Mouse (Mus musculus): Measurements from ENCODE around the gene E2f3. TPM values are rescaled to one million over a fixed set of nuclear protein-coding genes. Genes with fewer than 3 reads are reported as not detected.

E2f3 gene
- polyA plus RNA-seq (2012; rRNA removed): 14.2 and 15.6 TPM in 2 replicates

DNA sequence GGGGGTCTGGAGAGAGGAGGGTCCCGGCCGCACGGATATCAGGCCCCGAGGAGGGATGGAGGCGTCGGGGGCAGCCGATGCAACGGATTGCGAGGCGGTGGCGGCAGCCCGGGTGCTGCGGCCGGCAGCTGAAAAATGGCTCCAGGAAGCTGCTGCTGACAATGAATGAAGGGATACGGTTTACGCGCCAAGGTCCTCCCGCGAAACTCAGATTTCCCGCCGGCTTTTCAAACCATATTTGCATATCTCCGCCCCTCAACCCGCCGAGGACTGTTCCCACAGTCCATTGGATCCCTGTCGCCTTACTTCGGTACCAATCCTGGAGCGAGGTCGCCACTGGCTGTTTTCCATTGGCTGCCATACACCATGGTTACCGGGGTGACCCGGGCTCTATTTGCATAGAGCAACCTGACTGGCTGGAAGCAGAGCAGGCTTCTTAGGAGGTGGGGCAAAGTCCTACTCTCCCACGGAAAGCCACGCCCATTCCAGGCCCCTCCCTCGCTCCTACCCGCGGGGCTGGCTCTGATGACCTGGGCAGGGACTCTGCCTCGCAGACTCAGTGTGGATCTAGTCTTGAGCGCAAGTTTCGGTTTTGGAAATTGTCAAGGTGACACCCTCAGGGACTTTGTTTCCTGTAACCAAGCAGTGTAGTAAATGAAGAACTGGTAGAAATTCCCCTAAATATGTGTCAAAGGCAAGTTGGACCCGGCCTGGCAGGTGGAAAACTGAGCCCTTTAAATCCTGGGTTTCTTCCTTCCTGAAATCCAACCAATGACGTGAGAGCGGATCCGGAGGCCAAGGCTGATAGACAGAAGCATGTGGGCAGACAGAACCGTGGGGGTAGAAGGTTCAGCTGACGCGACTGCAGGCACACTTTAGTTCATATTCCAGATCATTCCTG lies at the start of gene E2f3:
Gene E2f3, minus strand, starts transcription at position 209 of the 901 bp plus-strand sequence.
- no peaks in the 10 kb centered on the region for H3K4me1 ChIP-seq (ENCODE audit: control insufficient read depth, insufficient read depth, low read length)
- H3K27ac ChIP-seq (ENCODE audit: insufficient read depth, low read length): 0 out of 2 replicates have a peak within 1 kb of the TSS, but pooled peaks have one; percentile 20
- H3K4me3 ChIP-seq (ENCODE audit: insufficient read depth, low read length): peak within 1 kb of the TSS; percentile 84
- TF ChIP-seq POLR2A (IDR thresholded peaks at IDR 0.05; ENCODE audit: extremely low read depth, insufficient read depth, low read length) (peak; percentile 57; the same call in 1 of the 2 replicates), CTCF (IDR thresholded peaks at IDR 0.05; ENCODE audit: extremely low read depth, insufficient read depth, low read length) (no peak)

DNA sequence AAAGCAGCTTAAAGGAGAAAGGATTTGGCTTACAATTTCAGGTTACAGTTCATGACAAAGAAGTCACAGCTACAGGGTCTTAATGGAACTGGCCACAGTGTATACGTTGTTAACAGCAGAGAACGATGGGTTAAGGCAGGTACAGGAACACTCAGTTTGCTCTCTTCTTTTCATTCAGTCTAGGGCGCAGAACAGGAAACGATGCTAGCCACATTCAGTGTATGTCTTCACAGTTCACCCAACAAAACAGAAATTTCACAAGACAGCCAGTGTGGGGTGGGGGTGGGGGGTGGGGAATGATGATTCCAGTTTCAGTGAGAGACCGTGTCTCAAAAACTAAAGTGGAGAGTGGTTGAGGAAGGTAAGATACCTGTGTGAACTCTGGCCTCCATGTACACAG lies 48.7 kb upstream of the E2f3 start:
- Histone ChIP-seq H3K27ac (ENCODE audit: insufficient read depth, low read length) (no peak overlapping the region), H3K4me3 (ENCODE audit: insufficient read depth, low read length) (no peak overlapping the region), H3K4me1 (ENCODE audit: control insufficient read depth, insufficient read depth, low read length) (no peaks in the 10 kb centered on the region)
- TF ChIP-seq CTCF (IDR thresholded peaks at IDR 0.05; ENCODE audit: extremely low read depth, insufficient read depth, low read length) (no peak), POLR2A (IDR thresholded peaks at IDR 0.05; ENCODE audit: extremely low read depth, insufficient read depth, low read length) (no peak)

DNA sequence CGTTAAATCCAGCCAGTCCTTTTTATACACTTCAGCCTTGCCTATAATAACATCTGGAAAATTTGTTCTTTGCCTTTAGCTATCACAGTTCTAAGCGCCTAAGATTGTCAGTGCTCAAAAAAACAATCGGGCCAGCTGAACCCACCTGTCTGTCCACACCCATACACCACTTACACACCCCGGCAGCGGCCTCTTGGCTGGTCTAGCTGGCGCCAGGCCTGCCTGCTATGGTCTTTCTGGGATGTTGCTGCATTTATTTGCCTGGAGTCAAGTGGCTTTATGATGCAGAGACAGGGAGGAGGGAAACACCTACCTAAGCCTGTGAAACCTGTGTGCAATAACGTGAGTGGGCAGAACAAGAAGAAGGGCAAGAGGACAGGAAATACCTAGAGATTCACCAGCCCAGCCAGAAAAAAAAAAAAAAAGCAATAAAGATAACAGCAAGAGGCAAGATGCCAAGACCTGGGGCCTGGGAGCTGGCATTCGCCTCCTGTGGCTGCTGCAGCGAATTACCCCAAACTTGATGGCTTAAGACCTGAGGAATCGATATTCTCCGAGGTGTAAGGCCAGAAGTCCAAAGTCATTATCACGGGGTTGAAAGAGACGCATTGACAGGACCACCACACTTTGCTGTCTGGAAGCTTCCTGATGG lies 45.9 kb upstream of the E2f3 start:
- TF ChIP-seq POLR2A (IDR thresholded peaks at IDR 0.05; ENCODE audit: extremely low read depth, insufficient read depth, low read length): no peak
- TF ChIP-seq CTCF (IDR thresholded peaks at IDR 0.05; ENCODE audit: extremely low read depth, insufficient read depth, low read length): no peak
- H3K27ac ChIP-seq (ENCODE audit: insufficient read depth, low read length): no peak overlapping the region
- H3K4me3 ChIP-seq (ENCODE audit: insufficient read depth, low read length): no peak overlapping the region
- no peaks in the 10 kb centered on the region for H3K4me1 ChIP-seq (ENCODE audit: control insufficient read depth, insufficient read depth, low read length)

DNA sequence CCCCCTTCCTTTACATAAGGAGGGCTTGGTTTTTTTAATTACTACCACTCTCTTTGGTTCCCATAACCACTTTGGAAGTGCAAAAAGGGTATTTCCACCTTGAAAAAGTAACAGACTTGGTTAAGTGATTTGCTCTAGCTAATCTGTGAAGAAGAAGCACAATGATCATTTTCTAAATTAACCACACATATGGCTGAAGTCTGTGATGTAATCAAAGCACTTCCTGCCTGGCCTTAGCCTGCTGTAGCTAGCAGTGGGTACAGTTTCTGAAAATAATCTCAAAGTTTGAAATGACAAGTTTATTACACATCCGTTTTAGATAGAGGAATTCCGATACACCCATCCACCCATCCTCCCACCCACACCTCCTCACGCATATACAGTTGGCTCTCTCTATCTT lies 42.0 kb upstream of the E2f3 start:
- no peak for TF ChIP-seq CTCF (IDR thresholded peaks at IDR 0.05; ENCODE audit: extremely low read depth, insufficient read depth, low read length)
- no peak for TF ChIP-seq POLR2A (IDR thresholded peaks at IDR 0.05; ENCODE audit: extremely low read depth, insufficient read depth, low read length)
- no peak overlapping the region for H3K27ac ChIP-seq (ENCODE audit: insufficient read depth, low read length)
- no peaks in the 10 kb centered on the region for H3K4me1 ChIP-seq (ENCODE audit: control insufficient read depth, insufficient read depth, low read length)
- H3K4me3 ChIP-seq (ENCODE audit: insufficient read depth, low read length): no peak overlapping the region

DNA sequence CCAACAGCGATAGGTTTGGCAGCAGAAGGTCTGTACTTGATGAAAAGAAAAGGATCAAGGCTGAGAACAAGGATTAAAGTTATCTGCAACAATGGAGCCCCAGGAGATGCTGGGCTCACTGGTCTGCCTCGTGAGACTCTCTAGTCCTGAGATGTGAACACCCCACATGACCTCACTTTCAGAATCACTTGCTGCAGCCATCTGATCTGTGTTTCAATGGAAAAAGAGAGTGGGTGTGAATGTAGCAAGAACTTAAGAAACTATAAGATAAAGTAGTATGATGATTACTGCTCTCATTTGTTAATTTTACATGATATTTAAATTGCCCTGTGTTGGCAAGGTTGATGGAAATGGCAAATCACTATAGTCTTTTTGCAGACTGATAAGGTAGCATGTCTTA lies 36.6 kb upstream of the E2f3 start:
- Histone ChIP-seq H3K4me1 (ENCODE audit: control insufficient read depth, insufficient read depth, low read length) (no peaks in the 10 kb centered on the region), H3K27ac (ENCODE audit: insufficient read depth, low read length) (no peak overlapping the region), H3K4me3 (ENCODE audit: insufficient read depth, low read length) (no peak overlapping the region)
- no peak for TF ChIP-seq POLR2A (IDR thresholded peaks at IDR 0.05; ENCODE audit: extremely low read depth, insufficient read depth, low read length)

DNA sequence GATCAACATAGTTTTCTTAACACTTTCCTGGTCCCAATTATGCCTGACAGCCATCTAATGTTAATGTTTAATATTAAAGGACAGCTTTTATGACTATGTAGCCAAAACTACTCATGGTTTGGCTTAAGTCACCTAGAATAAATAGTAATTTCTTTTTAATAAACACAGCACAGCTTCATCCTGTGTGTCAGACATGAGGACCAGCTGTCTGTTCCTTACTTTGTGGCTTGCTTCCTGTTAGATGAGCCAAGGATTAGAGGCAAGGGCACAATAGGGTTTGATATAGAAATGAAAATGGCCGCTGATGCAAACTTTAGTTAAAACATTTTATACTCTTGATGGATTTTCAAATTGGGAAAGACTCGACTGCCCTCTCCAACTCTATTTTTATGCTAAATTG lies 32.7 kb upstream of the E2f3 start:
- Histone ChIP-seq H3K4me1 (ENCODE audit: control insufficient read depth, insufficient read depth, low read length) (no peaks in the 10 kb centered on the region; the same call in 1 of the 2 replicates), H3K27ac (ENCODE audit: insufficient read depth, low read length) (no peak overlapping the region), H3K4me3 (ENCODE audit: insufficient read depth, low read length) (no peak overlapping the region)
- TF ChIP-seq CTCF (IDR thresholded peaks at IDR 0.05; ENCODE audit: extremely low read depth, insufficient read depth, low read length) (no peak), POLR2A (IDR thresholded peaks at IDR 0.05; ENCODE audit: extremely low read depth, insufficient read depth, low read length) (no peak)

DNA sequence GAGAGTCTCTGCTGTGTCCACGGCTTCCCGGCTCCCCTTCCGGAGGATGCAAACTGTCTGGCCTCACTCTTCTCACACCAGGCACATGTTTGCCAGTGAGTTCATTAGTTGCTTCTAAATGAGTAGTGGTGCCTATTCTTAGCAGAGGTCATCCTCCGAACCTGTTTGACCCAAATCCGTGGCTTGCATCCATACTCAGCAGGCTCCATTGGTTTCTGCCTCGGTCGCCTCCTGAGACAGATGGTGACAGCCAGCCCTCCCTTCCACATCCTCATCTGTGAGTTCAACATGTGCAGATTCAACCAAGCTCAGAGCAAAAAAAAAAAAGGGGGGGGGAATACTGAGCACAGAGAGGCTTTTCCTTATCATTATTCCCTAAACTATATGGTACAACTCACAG lies 31.7 kb upstream of the E2f3 start:
- H3K27ac ChIP-seq (ENCODE audit: insufficient read depth, low read length): no peak overlapping the region

DNA sequence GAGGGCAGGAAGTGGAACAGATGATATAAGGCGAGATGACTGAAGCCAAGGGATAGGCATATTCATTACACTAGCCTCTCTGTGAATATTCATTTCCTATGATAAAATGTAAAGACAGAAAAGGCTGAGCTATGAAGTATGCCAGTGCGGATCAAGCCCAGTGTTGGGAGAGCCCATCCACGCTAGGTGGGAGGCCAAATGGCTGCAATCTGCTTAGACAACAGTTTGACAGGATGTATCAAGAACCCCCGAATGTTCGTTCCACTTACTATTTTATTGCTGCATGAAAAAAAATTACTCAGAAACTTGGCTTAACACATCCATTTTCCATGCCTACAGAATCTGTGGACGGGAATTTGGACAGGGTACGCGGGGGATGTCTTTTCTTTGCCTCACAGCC lies 28.7 kb upstream of the E2f3 start:
- Histone ChIP-seq H3K4me3 (ENCODE audit: insufficient read depth, low read length) (no peak overlapping the region), H3K4me1 (ENCODE audit: control insufficient read depth, insufficient read depth, low read length) (peaks cover 2% of the 10 kb centered on the region; the same call in 1 of the 2 replicates), H3K27ac (ENCODE audit: insufficient read depth, low read length) (no peak overlapping the region)
- TF ChIP-seq POLR2A (IDR thresholded peaks at IDR 0.05; ENCODE audit: extremely low read depth, insufficient read depth, low read length): no peak
- no peak for TF ChIP-seq CTCF (IDR thresholded peaks at IDR 0.05; ENCODE audit: extremely low read depth, insufficient read depth, low read length)

More for the DNA sequence above, 31.7 kb upstream of the E2f3 start:
- Histone ChIP-seq H3K4me1 (ENCODE audit: control insufficient read depth, insufficient read depth, low read length) (no peaks in the 10 kb centered on the region; the same call in 1 of the 2 replicates), H3K4me3 (ENCODE audit: insufficient read depth, low read length) (no peak overlapping the region)
- no peak for TF ChIP-seq POLR2A (IDR thresholded peaks at IDR 0.05; ENCODE audit: extremely low read depth, insufficient read depth, low read length)
- no peak for TF ChIP-seq CTCF (IDR thresholded peaks at IDR 0.05; ENCODE audit: extremely low read depth, insufficient read depth, low read length)

DNA sequence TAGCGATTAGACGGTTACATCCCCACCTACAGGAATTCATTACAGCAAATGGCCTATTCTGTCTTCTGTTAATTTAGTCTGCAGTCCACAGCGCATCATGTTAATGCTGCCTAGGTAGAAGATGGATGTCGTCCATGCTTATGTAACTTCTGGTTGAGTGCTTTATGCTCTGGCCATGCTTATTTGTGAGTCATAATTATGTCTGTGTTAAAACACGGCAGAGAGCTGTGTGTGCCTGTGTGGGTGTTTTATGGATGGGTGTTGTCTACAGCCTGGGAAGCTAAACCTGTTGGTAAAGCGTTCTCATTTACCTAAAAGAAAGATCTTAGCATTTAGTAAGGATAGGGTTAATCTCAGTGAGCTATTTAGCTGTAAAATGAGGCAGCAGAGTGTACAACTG lies 26.4 kb upstream of the E2f3 start:
- TF ChIP-seq POLR2A (IDR thresholded peaks at IDR 0.05; ENCODE audit: extremely low read depth, insufficient read depth, low read length) (no peak), CTCF (IDR thresholded peaks at IDR 0.05; ENCODE audit: extremely low read depth, insufficient read depth, low read length) (no peak)
- Histone ChIP-seq H3K27ac (ENCODE audit: insufficient read depth, low read length) (no peak overlapping the region), H3K4me1 (ENCODE audit: control insufficient read depth, insufficient read depth, low read length) (peaks cover 2% of the 10 kb centered on the region; the same call in 1 of the 2 replicates), H3K4me3 (ENCODE audit: insufficient read depth, low read length) (no peak overlapping the region)
